Mouse (Mus musculus): ENCODE results near the gene Fam133b.

DNA sequence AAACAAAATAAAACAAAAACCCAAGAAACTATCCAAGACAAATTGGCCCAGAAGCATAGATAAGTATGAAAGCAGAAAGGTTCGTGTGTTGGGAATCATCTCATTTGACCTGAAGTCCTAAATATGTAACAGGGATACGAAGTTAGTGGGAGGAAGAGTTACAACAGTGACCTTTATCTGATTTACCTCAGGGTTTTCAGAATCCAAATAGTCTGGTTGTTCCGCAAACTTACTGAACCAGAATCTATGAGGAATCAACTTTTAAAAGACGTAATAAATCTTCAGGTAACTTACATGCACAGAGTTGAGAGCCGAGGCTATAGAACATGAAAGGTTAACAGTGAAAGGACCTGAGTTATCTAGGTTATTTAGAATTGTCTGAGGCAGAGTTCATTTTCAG, 55.1 kb downstream of the Fam133b start:
- TF ChIP-seq CTCF (IDR thresholded peaks at IDR 0.05; ENCODE audit: low read depth) = no peak
- TF ChIP-seq EP300 (optimal IDR thresholded peaks at IDR 0.05) = no peak

Measured in stomach, postnatal 0 days (tissue).